Mouse (Mus musculus) urinary bladder, postnatal 25 days (tissue): ENCODE measurements around the gene Calca.
"Not testable (repeated sequence)": the region's sequence is repeated elsewhere in the genome, so short reads cannot be mapped to it uniquely, and the experiment has no call there.

ENCODE experiments used
- DNase-seq: peaks from one replicate; pipeline ENCODE4 v3.0.0; 2022; ENCODE audit warnings: low spot score

Gene Calca

GRCm38 (mm10) chr7:114636102-114636501, at the start of gene Calca:
Calca (minus strand) TSS chr7:114636357.
- DNase-seq = no peak

GRCm38 (mm10) chr7:114672697-114673096, 36.5 kb upstream of the Calca start:
- DNase-seq = no peak

- no peak for DNase-seq
These were observed 35.2 kb upstream of the Calca start for GRCm38 (mm10) chr7:114671405-114671804.

GRCm38 (mm10) chr7:114649730-114650129, 13.6 kb upstream of the Calca start:
- DNase-seq = no peak

- no peak for DNase-seq
These were observed 12.6 kb upstream of the Calca start for GRCm38 (mm10) chr7:114648791-114649190.

- DNase-seq = peak; percentile 14
These were observed 522 bp downstream of the Calca start for GRCm38 (mm10) chr7:114635569-114636101.

GRCm38 (mm10) chr7:114634386-114634785, 1.8 kb downstream of the Calca start:
- no peak for DNase-seq

- DNase-seq = no peak
These were observed 10.2 kb downstream of the Calca start for GRCm38 (mm10) chr7:114625966-114626365.

GRCm38 (mm10) chr7:114616759-114617158, 19.4 kb downstream of the Calca start:
- DNase-seq = no peak

GRCm38 (mm10) chr7:114594391-114594790, 41.8 kb downstream of the Calca start:
- DNase-seq = not testable (repeated sequence)

GRCm38 (mm10) chr7:114582441-114582840, 53.7 kb downstream of the Calca start:
- DNase-seq = no peak
